Mouse (Mus musculus): ENCODE results near the gene Fubp3. TPM values are rescaled to one million over a fixed set of nuclear protein-coding genes. Genes with fewer than 3 reads are reported as not detected.

Gene Fubp3
- total RNA-seq, 4 experiments from 2014 or later = 35.5 to 47.2 (median 43.6) TPM

GRCm38 (mm10) chr2:31619208-31619607 lies 46.8 kb downstream of the Fubp3 start:
- no peak for DNase-seq (ENCODE audit: low spot score in 2 of 2)

- no peak for DNase-seq (ENCODE audit: low spot score in 2 of 2)
Observed at GRCm38 (mm10) chr2:31633531-31633930, 61.1 kb downstream of the Fubp3 start.

GRCm38 (mm10) chr2:31635281-31636137 lies 63.1 kb downstream of the Fubp3 start:
- DNase-seq (ENCODE audit: low spot score in 2 of 2) = no peak

- no peak for DNase-seq (ENCODE audit: low spot score in 2 of 2)
Observed at GRCm38 (mm10) chr2:31636138-31636741, 63.8 kb downstream of the Fubp3 start.

- DNase-seq (ENCODE audit: low spot score in 2 of 2) = no peak
Observed at GRCm38 (mm10) chr2:31636742-31637141, 64.3 kb downstream of the Fubp3 start.

- no peak for DNase-seq (ENCODE audit: low spot score in 2 of 2)
Observed at GRCm38 (mm10) chr2:31637311-31637710, 64.9 kb downstream of the Fubp3 start.

- DNase-seq (ENCODE audit: low spot score in 2 of 2) = no peak
Observed at GRCm38 (mm10) chr2:31637807-31638206, 65.4 kb downstream of the Fubp3 start.

GRCm38 (mm10) chr2:31638581-31639465 lies 66.4 kb downstream of the Fubp3 start:
- no peak for DNase-seq (ENCODE audit: low spot score in 2 of 2)

- DNase-seq (ENCODE audit: low spot score in 2 of 2) = no peak
Observed at GRCm38 (mm10) chr2:31639466-31639760, 67.0 kb downstream of the Fubp3 start.

- DNase-seq (ENCODE audit: low spot score in 2 of 2) = no peak
Observed at GRCm38 (mm10) chr2:31639901-31640608, 67.6 kb downstream of the Fubp3 start, which contains the start of gene Prdm12. Gene Prdm12 (plus strand): TSS chr2:31640037.

- DNase-seq (ENCODE audit: low spot score in 2 of 2) = no peak
Observed at GRCm38 (mm10) chr2:31640609-31641507, 68.4 kb downstream of the Fubp3 start.

- no peak for DNase-seq (ENCODE audit: low spot score in 2 of 2)
Observed at GRCm38 (mm10) chr2:31641508-31641830, 69.0 kb downstream of the Fubp3 start.

GRCm38 (mm10) chr2:31641929-31642328 lies 69.5 kb downstream of the Fubp3 start:
- no peak for DNase-seq (ENCODE audit: low spot score in 2 of 2)

- DNase-seq (ENCODE audit: low spot score in 2 of 2) = peak; percentile 57 to 65
Observed at GRCm38 (mm10) chr2:31653971-31654853, 81.8 kb downstream of the Fubp3 start.

GRCm38 (mm10) chr2:31654854-31655559 lies 82.6 kb downstream of the Fubp3 start:
- peak; percentile 23 to 68 for DNase-seq (ENCODE audit: low spot score in 2 of 2)

GRCm38 (mm10) chr2:31656374-31656773 lies 83.9 kb downstream of the Fubp3 start:
- no peak for DNase-seq (ENCODE audit: low spot score in 2 of 2)

GRCm38 (mm10) chr2:31662939-31663803 lies 90.7 kb downstream of the Fubp3 start:
- DNase-seq (ENCODE audit: low spot score in 2 of 2) = no peak

- DNase-seq (ENCODE audit: low spot score in 2 of 2) = no peak
Observed at GRCm38 (mm10) chr2:31663804-31664180, 91.3 kb downstream of the Fubp3 start.
